Mouse (Mus musculus): ENCODE measurements around the gene Nf2.

GRCm38 (mm10) chr11:4831066-4831465, 18.3 kb downstream of the Nf2 start:
- TF ChIP-seq CTCF (IDR thresholded peaks at IDR 0.05; ENCODE audit: borderline replicate concordance, control insufficient read depth, extremely low read depth, insufficient read depth, low read length, poor library complexity), result no peak
- no peak for TF ChIP-seq POLR2A (IDR thresholded peaks at IDR 0.05; ENCODE audit: control insufficient read depth, extremely low read depth, insufficient read depth, low read length, poor library complexity)

Data from thymus, adult 2 months (tissue).